Mouse (Mus musculus) c-Kit-positive CD71-positive TER-119-negative erythroid progenitor cells, embryonic 14.5 days (primary cell): ENCODE data around the gene Oaf.

ENCODE experiments used
- DNase-seq: peaks from one replicate; pipeline ENCODE4 v3.0.0-alpha.2; 2013; ENCODE audit warnings: low read depth

Gene Oaf

DNA sequence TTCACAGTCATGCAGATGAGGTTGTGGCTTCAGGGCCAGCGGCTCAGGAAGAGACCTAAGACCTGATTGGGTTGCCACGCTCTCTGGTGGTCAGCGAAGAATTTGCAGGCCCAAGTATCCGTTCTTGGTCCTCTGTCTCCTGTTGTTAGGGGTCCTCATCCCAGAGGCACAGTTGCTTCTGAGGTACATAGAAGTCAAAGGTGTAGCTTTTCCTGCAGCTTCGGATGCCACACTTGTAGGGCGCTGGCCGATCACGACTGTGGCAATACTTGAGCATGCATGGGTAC lies 17.3 kb downstream of the Oaf start:
- DNase-seq, result no peak

DNA sequence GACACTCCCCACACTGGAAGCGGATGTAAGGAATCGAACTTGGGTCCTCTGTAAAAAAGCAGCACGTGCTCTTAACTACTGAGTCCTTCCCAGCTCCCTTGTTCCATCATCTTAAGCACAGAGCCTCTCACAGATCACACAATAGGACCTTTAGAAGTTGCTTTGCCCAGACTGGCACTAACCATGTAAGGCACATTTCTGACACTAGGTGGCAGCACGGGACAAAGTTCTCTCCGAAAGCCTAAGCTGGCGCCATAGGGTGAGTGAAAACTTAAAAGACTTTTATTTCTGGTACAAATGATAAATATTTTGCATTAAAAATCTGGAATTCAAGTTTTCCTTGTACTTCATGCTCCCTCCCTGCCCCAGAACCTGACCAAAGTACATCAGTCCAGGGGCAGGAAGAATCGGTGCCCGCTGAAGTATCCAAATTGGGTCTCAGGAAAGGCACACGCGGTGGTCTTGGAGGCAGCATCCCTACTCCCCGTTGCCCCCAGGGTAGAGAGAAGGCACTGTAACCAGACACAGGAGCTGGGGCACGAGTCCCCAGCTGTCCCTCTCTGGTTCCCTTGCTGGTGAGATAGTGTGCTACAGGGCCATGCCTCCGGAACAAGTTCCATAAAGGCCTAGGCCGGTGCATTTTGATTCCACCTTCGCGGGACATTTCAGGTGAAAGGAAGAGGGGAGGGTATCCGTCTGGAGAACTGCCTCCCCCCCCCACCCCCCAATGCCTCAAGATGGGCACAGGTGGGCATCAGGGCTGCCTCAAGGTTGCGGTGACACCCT lies 17.9 kb downstream of the Oaf start:
- no peak for DNase-seq

DNA sequence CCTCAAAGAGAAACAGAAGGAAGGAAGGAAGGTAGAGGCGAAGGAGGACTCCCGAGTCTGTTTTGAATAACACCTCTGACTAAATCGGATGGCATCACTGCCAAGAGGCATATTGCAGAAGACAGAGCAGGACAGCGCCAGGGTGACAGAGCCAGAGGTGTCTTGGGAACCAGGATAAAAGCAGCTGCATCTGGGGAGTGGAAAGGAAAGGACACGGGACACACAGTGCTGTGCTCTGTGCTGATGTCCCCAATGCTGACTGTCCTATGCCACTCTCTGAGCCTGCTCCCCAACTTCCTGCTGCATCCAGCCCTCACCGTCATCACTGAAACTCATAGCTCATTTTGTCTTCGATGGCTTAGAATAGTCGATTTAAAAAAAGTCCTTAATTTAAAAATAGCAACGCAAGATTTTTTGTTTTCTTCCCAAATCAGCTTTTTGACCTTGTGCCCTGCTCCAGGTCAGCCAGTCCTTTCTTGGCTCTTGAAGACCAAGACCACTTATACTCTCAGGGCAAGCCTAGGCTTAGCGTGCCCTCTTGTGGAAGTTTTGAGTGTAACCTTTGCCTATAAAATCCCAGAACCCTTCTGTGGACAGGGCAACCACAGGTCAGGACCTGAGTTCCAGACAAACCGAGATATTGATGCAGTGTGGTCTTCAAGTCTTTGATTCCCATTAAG lies 28.8 kb downstream of the Oaf start:
- DNase-seq, result no peak

DNA sequence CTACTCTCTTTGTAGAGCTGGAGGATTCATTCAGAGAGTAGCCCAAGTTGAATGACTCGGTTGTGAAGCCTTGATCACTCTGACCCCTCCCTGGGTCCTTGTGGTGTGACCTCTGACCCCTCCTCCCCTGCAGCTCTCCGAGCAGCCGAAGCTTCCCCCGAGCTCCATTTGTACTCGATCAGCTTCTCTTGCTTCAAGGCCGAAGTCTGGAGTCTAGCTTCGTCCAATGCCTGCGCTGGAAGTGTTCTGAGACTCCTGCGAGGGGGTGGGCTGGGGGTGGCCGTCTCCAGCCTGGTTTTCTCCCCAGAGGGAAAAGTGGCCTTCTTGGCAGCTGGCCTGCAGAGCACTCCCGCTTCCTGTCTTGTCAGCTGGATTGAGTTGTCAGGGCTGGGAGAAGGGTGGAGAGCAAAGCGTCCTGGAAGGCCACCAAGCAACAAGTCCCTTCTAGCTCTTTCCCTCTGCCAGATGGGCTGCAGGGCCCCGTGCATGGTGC lies 29.5 kb downstream of the Oaf start, which contains the start of gene Pou2f3:
Gene Pou2f3 (minus strand): TSS at position 180 of the 493 bp plus-strand sequence.
- no peak for DNase-seq

DNA sequence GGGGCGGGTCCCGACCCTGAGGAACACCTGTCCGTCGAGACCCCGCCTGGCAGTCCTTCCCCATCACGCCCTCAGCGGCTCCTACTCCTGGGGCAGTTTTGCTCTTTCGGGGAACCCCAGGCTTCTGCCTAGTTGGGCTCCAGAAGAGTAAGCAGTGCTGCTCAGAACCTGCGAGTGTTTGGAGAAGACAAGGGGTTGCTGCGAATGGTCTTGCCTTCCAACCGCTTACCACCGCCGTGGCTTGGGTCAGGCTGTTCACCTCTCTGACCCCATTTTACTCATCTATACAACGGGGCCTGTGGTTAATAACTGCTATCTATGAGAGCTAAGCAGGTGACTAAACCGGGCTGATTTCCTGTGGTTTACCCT lies 33.7 kb downstream of the Oaf start:
- DNase-seq, result no peak

DNA sequence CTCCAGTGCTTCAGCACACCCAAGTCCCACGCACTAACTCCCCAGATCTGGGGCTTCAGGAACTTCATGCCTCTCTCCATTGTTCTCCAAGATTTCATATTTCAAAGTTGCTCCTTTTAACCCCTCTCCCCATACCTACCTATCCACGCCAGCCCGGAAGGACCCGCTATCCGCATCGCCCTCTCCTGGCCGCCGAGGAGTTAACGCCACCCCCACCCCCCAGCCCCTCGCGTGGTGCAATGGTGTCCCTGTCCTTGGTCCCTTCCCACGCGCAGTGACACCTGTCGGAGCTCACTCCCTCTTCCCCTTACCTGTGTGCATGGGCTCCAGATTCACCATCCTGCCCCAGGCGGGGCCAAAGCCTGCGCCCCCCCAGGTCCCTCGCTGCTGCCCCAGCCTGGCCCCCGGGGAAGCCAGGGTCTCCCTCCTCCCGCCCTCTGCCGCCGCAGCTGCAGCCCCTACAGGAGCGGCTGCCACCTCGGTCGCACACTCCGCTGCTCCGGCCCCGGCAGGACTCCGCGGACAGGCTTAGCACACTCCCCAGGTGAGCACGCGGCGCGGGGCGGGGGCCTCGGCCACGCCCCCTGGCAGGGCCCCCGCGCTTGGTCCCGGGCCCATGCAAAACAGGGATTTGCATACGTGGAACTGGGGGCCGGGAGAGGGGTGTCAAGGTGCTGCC lies 34.2 kb downstream of the Oaf start:
- no peak for DNase-seq

DNA sequence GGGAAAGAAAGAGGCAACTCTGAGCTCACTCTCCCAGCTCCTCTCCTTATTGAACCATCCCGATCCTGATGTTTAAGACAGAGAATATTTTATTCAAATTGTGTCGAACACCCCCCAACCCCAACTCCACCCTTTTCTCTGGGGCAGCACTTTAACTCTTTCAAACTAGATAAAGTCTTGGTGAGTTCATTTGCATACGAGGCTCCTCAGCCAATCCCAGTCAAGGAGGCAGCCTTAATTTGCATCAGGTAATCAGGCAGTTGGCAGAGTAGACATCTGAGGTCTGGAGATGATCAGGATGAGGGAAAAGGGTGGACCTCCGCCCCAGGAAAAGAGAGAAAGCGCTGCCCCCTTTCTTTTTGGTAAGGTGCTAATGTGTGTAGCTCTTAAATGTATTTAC lies 39.5 kb downstream of the Oaf start:
- DNase-seq, result peak; percentile 33

DNA sequence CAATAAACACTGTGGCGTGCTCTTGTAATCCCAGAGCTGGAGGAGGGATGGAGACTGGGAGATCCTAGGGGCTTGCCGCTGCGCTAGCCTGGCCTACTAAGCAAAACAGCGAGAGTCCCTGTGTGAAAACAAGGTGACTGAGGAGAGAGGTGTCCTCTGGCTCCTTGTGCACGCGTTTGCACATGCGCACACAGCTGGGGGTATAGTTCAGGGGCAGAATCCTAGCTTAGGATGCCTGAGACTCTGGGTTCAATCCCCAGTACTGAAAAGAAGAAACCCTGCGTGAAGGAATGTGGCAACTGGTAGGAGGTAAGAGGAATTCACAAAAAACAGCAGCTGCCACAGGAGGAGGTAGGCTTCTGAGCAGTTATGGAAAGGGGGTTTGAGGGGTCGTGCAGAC lies 45.7 kb downstream of the Oaf start:
- no peak for DNase-seq

DNA sequence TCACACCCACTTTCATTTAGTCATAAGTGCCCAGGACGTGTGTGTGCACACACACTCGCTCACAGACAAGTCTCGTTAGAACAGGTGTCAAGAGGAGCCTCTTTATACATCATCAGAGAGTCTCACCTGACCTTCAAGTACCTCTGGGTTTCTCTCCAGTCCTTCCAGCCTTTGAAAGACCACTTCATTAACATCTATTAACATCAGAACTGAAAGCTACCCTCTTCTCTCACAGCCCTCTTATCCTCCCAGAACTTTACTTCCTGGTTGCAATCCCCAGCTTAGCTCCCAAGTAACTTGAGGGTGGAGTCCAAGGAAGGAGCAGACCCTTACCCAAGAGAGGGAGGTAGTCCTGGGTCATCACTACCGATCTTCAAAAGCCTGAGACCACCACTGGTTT lies 48.1 kb downstream of the Oaf start:
- no peak for DNase-seq

DNA sequence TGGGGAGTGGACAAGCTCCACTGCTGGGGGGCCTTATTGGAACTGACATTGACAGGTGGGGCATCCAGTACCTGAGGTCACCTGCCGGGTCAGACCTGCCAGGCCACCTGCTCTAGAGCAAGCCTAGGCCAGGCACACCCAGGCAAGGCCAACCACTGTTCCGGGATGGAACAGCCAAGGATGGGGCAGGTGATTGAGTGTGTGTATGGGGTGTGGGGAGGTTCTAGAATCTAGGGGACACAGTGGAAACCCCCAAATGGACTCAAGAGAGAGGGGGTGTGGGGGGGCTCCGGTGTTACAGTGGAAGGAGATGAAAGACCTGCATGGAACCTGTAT lies 50.7 kb downstream of the Oaf start:
- no peak for DNase-seq

DNA sequence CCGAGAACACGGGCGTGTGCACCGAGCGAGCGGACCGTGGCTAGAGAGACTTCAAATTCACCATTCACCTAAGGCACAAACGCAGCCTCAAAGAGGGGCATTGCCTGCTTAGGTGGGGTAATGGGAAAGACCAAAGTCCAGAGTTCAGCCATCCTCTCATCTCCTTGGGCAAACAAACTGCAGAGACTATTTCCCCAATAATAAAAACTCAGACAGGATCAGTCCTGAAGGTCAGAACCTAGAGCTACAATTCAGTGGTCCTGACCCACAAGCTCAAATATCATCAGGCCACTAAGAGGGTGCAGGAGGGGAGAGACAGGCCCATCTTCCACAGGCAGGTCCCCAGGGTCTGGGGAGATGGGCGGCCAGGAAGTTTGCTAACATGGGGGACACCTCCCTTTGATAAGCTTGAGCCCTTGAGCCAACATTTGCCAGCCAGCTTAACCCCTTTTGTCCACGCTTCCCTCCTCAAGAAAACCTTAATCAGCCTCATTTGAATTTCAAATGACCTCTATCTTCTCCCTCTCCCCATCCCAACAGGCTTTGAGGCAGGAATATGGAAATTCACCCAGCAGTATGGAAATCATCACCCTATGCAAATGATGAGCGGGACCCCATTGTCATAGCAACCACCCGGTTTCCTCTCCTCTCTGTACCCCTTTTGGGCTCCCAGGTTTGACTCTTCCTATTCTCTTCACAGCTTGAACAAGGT lies 51.2 kb downstream of the Oaf start:
- no peak for DNase-seq

DNA sequence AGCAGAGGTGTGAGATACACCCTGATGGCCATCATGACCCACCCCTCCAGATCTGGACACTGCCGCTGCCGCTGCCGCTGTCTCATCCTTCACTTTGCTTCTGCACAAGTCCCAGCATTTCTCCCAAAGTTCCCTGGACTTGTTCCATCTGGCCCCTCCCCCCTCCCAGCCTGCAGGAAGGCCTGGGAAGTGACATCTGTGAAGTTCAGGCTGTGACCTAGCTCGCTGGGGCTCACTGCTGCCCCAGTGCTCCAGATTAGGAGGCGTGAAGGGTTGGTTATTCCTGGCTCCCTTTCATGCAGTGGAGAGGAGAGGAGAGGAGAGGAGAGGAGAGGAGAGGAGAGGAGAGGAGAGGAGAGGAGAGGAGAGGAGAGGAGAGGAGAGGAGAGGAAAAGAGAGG lies 60.1 kb downstream of the Oaf start:
- DNase-seq, result no peak

DNA sequence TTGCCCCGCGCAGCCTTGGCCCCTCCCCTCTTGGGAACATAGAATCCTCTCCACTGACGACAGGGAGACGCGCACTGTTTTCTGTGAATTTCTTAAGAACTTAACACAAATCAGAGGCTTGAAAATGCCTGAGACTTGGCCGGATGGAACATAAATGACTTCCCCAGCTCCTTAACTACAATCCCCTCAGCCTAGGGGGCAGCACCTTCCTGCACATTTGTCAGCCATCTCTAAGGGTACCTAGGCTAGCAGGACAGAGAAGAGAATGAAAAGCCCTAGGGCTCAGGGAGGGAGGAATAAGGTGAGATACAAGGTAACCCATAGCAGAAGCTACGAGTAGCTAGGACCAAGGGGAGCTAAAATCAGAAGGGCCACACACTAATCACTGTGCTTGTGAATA lies 61.5 kb downstream of the Oaf start:
- DNase-seq, result no peak
